Mouse (Mus musculus) C2C12 (cell line): ENCODE results near the gene Spint4.

Experiments used
- CEBPB ChIP-seq: IDR thresholded peaks from one replicate; pipeline ENCODE4 v1.6.1; 2011; ENCODE audit warnings: low read depth, mild to moderate bottlenecking, control low read depth, moderate library complexity
- CTCF ChIP-seq: IDR thresholded peaks from one replicate; pipeline ENCODE4 v1.5.1; 2011; ENCODE audit not compliant: control insufficient read depth, insufficient read depth, insufficient read length
- MAX ChIP-seq: IDR thresholded peaks from one replicate; pipeline ENCODE4 v1.6.1; 2011; ENCODE audit warnings: mild to moderate bottlenecking, control low read depth
- MYOD1 ChIP-seq: IDR thresholded peaks from one replicate; pipeline ENCODE4 v1.6.1; 2011; ENCODE audit warnings: low read depth; ENCODE audit not compliant: control insufficient read depth, insufficient read length
- MYOG ChIP-seq: IDR thresholded peaks from one replicate; pipeline ENCODE4 v1.6.1; 2011; ENCODE audit not compliant: control insufficient read depth, insufficient read length; ENCODE audit errors: extremely low read depth

DNA sequence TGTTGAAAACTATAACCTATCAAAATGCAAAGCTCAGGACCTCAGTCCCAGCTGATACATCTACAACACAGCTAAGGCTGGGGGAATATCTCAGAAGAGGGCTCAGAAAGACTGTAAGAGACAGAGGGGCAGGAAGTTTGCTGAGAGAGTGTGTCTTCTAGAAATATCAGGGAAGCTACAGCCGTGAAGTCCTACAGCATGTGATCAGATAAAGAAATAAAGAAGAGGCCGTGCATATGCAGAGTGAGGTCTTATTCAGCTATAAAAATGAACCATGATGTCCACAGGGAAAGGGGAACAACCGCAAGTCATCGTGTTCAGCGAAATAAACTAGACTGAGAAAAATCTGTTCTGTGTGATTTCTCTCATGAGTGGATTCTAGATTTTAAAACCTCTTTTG is 28.0 kb upstream of the Spint4 start:
- TF ChIP-seq CTCF, result no peak
- TF ChIP-seq CEBPB, result no peak
- TF ChIP-seq MYOD1, result no peak
- no peak for TF ChIP-seq MYOG
- TF ChIP-seq MAX, result no peak
